Mouse (Mus musculus): ENCODE results near the gene Tmem42. TPM values are rescaled to one million over a fixed set of nuclear protein-coding genes. Genes with fewer than 3 reads are reported as not detected.

Gene Tmem42
- polyA plus RNA-seq (2015; fragmentation: Nextera tagmentation; extraction: Ambion mirVana), result 43.7 and 50.4 TPM in 2 replicates

DNA sequence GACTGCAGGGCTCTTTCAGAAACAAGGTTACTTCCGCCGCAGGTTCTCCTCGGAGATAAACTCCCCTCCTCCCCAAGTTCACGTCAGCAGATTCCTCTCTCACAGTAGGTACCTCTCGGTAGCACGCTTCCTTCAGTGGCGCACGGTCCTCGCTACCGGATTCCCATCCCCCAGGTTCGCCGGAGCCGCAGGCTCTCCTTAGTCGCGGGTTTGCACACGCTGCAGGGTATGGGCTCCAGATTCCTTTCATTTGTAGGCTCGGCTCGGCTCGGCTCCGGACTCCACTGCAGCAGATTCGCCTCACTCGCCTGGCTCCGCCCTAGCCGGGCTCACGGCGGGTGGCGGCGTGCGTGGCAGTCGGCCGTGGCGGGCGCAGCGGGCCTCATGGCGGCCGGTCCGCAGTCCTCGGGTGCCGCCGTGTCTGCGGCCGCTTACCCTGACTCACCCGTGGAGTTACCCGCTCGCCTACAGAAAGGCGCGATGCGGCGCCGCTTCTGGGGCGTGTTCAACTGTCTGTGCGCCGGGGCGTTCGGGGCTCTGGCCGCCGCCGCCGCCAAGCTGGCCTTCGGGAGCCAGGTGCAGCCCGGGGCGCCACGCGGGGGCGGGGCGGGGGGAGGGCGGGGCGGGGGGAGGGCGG lies at the start of gene Tmem42:
Gene Tmem42, plus strand, starts transcription at position 332 of the 637 bp plus-strand sequence.

DNA sequence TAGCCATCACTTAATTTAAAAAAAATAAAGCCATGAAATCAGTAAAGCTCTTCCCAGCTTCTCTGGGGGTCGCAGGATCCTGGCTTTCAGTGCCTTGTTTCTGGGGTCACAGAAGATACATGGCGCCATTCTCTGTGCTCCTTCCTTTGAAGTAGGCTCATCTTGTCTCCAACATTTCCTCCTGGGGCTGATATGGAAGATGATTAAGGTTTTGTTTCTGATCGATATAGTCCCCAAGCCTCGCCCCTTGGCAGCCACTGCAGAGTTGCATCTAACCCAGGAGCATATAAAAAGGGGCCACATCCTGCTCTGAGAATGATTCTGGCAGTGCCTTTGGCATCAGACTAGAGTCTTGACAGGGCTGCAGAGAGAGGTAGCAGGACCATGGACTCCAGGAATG lies 13.3 kb downstream of the Tmem42 start, which contains the start of gene Tgm4:
Gene Tgm4, plus strand, starts transcription at position 301 of the 400 bp plus-strand sequence.

Other genes with a start within 250 kb of the Tmem42 start
- 7.0 and 9.1 TPM in 2 replicates for gene Tcaim, start 215.8 kb upstream of the Tmem42 start, polyA plus RNA-seq (2015; fragmentation: Nextera tagmentation; extraction: Ambion mirVana)
- gene Gm35549, start 177.3 kb upstream of the Tmem42 start, polyA plus RNA-seq (2015; fragmentation: Nextera tagmentation; extraction: Ambion mirVana), result 0.47 TPM in 1 of 2 replicates, not detected in the other
- 18.7 and 29.7 TPM in 2 replicates for gene Zfp445, start 155.3 kb upstream of the Tmem42 start, polyA plus RNA-seq (2015; fragmentation: Nextera tagmentation; extraction: Ambion mirVana)
- gene Zkscan7, start 135.6 kb upstream of the Tmem42 start, polyA plus RNA-seq (2015; fragmentation: Nextera tagmentation; extraction: Ambion mirVana), result 3.0 and 3.9 TPM in 2 replicates
- gene Zfp105, start 98.3 kb upstream of the Tmem42 start, polyA plus RNA-seq (2015; fragmentation: Nextera tagmentation; extraction: Ambion mirVana), result 9.1 TPM in 2 replicates
- 53.2 and 60.2 TPM in 2 replicates for gene 1110059G10Rik, start 70.3 kb upstream of the Tmem42 start, polyA plus RNA-seq (2015; fragmentation: Nextera tagmentation; extraction: Ambion mirVana)
- gene Kif15, start 70.3 kb upstream of the Tmem42 start, polyA plus RNA-seq (2015; fragmentation: Nextera tagmentation; extraction: Ambion mirVana), result 7.9 and 11.4 TPM in 2 replicates
- gene Tgm4, start 13.4 kb downstream of the Tmem42 start, polyA plus RNA-seq (2015; fragmentation: Nextera tagmentation; extraction: Ambion mirVana), result 0.49 and 0.90 TPM in 2 replicates
- gene Zdhhc3, start 91.9 kb downstream of the Tmem42 start, polyA plus RNA-seq (2015; fragmentation: Nextera tagmentation; extraction: Ambion mirVana), result 39.8 and 66.9 TPM in 2 replicates
- gene Exosc7, start 91.9 kb downstream of the Tmem42 start, polyA plus RNA-seq (2015; fragmentation: Nextera tagmentation; extraction: Ambion mirVana), result 83.0 and 93.8 TPM in 2 replicates
- gene Clec3b, start 129.6 kb downstream of the Tmem42 start, polyA plus RNA-seq (2015; fragmentation: Nextera tagmentation; extraction: Ambion mirVana), result 28.7 and 34.3 TPM in 2 replicates
- 0.27 and 0.36 TPM in 2 replicates for gene Cdcp1, start 194.7 kb downstream of the Tmem42 start, polyA plus RNA-seq (2015; fragmentation: Nextera tagmentation; extraction: Ambion mirVana)
- gene Tmem158, start 239.4 kb downstream of the Tmem42 start, polyA plus RNA-seq (2015; fragmentation: Nextera tagmentation; extraction: Ambion mirVana), result 39.4 and 51.7 TPM in 2 replicates

Measured in adrenal gland, postnatal 0 days (tissue).